Mouse (Mus musculus) heart, postnatal 0 days (tissue): ENCODE data around the gene Sept14. TPM values are rescaled to one million over a fixed set of nuclear protein-coding genes. Genes with fewer than 3 reads are reported as not detected.
A peak's percentile ranks its signal among the peaks of the same experiment; 100 is the strongest.
"Not testable (repeated sequence)": the region's sequence is repeated elsewhere in the genome, so short reads cannot be mapped to it uniquely, and the experiment has no call there.

Experiments
- ATAC-seq: fragments of 200-750 bp; cut with Nextera tagmentation; 2 replicates; pipeline ENCODE4 v1.8.0; 2017; ENCODE audit warnings: low read depth, moderate number of reproducible peaks, moderate library complexity; ENCODE audit not compliant: insufficient read depth
- DNase-seq: peaks from one replicate; pipeline ENCODE4 v3.0.0-alpha.2; 2016; ENCODE audit warnings: low spot score
- H3K27ac ChIP-seq: fragments of 300-500 bp; sonication (generic); 2 replicates; pipeline ENCODE4 v1.5.1; 2014; ENCODE audit warnings: low read depth, mild to moderate bottlenecking
- H3K27me3 ChIP-seq: fragments of 300-500 bp; sonication (generic); 2 replicates; pipeline ENCODE4 v1.6.1; 2014; ENCODE audit warnings: low read length, mixed read lengths; ENCODE audit not compliant: control insufficient read depth, insufficient read depth
- H3K36me3 ChIP-seq: fragments of 300-500 bp; sonication (generic); replicated peaks from 2 replicates; pipeline ENCODE4 v1.6.1; 2014; ENCODE audit warnings: low read length, mixed read lengths; ENCODE audit not compliant: control insufficient read depth, insufficient read depth
- H3K4me1 ChIP-seq: fragments of 300-500 bp; sonication (generic); 2 replicates; pipeline ENCODE4 v1.6.1; 2014; ENCODE audit warnings: antibody characterized with exemption; ENCODE audit not compliant: control insufficient read depth, insufficient read depth
- H3K4me2 ChIP-seq: fragments of 300-500 bp; sonication (generic); 2 replicates; pipeline ENCODE4 v1.6.1; 2014; ENCODE audit warnings: low read depth, mild to moderate bottlenecking, low read length, moderate library complexity
- H3K4me3 ChIP-seq: fragments of 300-500 bp; sonication (generic); 2 replicates; pipeline ENCODE4 v1.5.1; 2014; ENCODE audit warnings: low read depth, low read length
- H3K9ac ChIP-seq: fragments of 300-500 bp; sonication (generic); replicated peaks from 2 replicates; pipeline ENCODE4 v1.6.1; 2014; ENCODE audit warnings: low read depth, low read length, mixed read lengths
- H3K9me3 ChIP-seq: fragments of 300-500 bp; sonication (generic); replicated peaks from 2 replicates; pipeline ENCODE4 v1.6.1; 2016; ENCODE audit warnings: low read length; ENCODE audit not compliant: control insufficient read depth
- CTCF ChIP-seq: IDR thresholded peaks from 2 replicates; pipeline ENCODE4 v1.5.1; 2016; ENCODE audit warnings: antibody characterized with exemption, control low read depth, low read depth
- EP300 ChIP-seq: IDR thresholded peaks from 2 replicates; pipeline ENCODE4 v1.6.1; 2016; ENCODE audit warnings: antibody characterized with exemption, low read depth
- WGBS: fragments of 180-500 bp; shearing (Covaris S2); extraction: QIAGEN DNeasy Blood & Tissue Kit; methylation state at CpG from one replicate; pipeline ENCODE4 v1.1.7; 2014; 5-methylcytosine and 5-hydroxymethylcytosine counted together
- polyA plus RNA-seq: library from polyadenylated mRNA; unstranded; fragments of >200 nt; fragmentation: Nextera tagmentation; extraction: Ambion mirVana; gene quantifications from 2 replicates; pipeline ENCODE4 v1.2.1, GENCODE M21; 2015
- total RNA-seq: library from RNA; depleted of rRNA; stranded (reverse); fragments of >200 nt; gene quantifications from 2 replicates; pipeline ENCODE4 v1.2.3, GENCODE M21; 2014; ENCODE audit warnings: low replicate concordance

Sept14 gene
- total and polyA plus RNA-seq, 2 experiments from 2014 or later, result not detected

DNA sequence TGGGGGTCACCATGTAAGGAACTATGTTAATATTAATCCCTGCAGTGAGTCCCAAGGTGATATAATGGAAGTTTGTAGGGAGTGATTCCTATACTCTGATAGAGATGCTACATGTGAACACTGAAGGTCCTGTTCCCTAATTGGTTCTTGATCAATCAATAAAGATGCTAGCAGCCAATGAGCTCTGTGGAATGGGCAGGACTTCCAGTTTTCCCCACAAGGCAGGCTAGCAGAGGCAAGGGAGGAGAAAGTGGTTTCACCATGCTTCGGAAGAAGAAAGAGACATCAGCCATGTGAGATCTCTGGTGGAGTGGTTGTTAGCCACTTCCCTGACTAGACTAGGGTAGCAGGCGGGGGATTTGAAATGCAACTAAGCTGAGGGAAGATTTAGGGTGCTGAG is 7.8 kb downstream of the Sept14 start:
- H3K36me3 ChIP-seq, result no peaks in the 10 kb centered on the region
- TF ChIP-seq EP300, result no peak
- TF ChIP-seq CTCF, result no peak
- no peaks in the 10 kb centered on the region for H3K9me3 ChIP-seq
- H3K4me1 ChIP-seq, result no peaks in the 10 kb centered on the region
- peaks cover 3% of the 10 kb centered on the region; the same call in 1 of the 2 replicates for H3K27me3 ChIP-seq
- no peak overlapping the region for H3K4me2 ChIP-seq
- H3K27ac ChIP-seq, result no peak overlapping the region
- 22% methylated on average over 2 of the region's 2 CpGs for WGBS
- H3K4me3 ChIP-seq, result no peak overlapping the region
- no peak for ATAC-seq
- H3K9ac ChIP-seq, result no peak overlapping the region
- no peak for DNase-seq

DNA sequence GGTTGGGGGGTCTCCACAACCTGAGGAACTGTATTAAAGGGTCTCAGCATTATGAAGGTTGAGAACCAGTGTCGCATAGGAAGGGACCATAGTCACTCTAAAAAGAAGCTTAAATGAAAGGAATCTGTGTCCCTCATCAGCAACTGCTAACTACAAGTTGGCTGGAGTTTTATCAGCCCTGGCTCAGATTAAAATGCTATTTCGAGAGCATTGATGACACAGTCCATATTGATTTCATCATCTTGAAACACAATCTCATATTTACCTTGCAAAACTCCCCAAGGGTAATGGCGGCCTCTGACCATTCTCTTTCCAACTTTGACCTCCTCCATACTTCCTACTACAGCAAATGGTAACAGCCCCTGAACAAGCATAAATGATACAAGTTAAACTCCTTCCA is 17.8 kb downstream of the Sept14 start:
- H3K27me3 ChIP-seq, result no peaks in the 10 kb centered on the region
- H3K4me3 ChIP-seq, result no peak overlapping the region
- H3K9ac ChIP-seq, result no peak overlapping the region
- DNase-seq, result no peak
- H3K27ac ChIP-seq, result no peak overlapping the region
- ATAC-seq, result no peak
- WGBS, result 74% methylated on average over 3 of the region's 3 CpGs
- TF ChIP-seq EP300, result no peak
- TF ChIP-seq CTCF, result no peak
- no peaks in the 10 kb centered on the region for H3K9me3 ChIP-seq
- no peak overlapping the region for H3K4me2 ChIP-seq
- H3K36me3 ChIP-seq, result no peaks in the 10 kb centered on the region
- H3K4me1 ChIP-seq, result no peaks in the 10 kb centered on the region

DNA sequence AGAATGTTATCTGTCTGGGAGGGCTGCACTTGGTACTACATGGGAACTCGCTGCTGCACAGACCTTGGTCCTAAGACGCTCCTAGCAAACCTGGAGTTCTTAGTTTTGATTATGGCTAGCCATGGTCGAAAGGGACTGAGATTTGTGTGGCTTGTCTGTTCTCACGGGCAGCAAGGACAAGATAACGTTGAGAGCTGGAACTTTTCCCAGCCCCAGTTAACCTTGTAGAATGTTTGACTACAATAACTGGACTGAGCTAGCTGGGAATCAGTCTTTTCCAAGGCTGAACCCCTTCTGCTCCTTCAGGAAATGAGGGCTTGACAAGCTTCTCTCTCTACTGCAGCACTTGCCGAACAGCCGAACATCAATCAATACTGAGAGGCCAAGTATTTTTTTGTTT is 20.7 kb downstream of the Sept14 start:
- no peaks in the 10 kb centered on the region for H3K36me3 ChIP-seq
- H3K4me1 ChIP-seq, result no peaks in the 10 kb centered on the region
- H3K4me3 ChIP-seq, result no peak overlapping the region
- H3K27ac ChIP-seq, result no peak overlapping the region
- no peaks in the 10 kb centered on the region for H3K27me3 ChIP-seq
- TF ChIP-seq CTCF (no peak), EP300 (no peak)
- no peak overlapping the region for H3K9ac ChIP-seq
- no peaks in the 10 kb centered on the region for H3K9me3 ChIP-seq
- DNase-seq, result no peak
- H3K4me2 ChIP-seq, result no peak overlapping the region
- ATAC-seq, result no peak
- 49% methylated on average over 7 of the region's 7 CpGs for WGBS

- not testable (repeated sequence) for H3K4me2 ChIP-seq, H3K9ac ChIP-seq, H3K4me1 ChIP-seq, H3K9me3 ChIP-seq, H3K27ac ChIP-seq, DNase-seq, ATAC-seq, H3K27me3 ChIP-seq, H3K36me3 ChIP-seq, H3K4me3 ChIP-seq
- WGBS, result 82% methylated on average over 5 of the region's 5 CpGs
Observed at GRCm38 (mm10) chr5:129685141-129685540, 23.2 kb downstream of the Sept14 start.

GRCm38 (mm10) chr5:129670036-129670458 is 38.3 kb downstream of the Sept14 start, which contains the start of gene Zfp11:
Zfp11 (minus strand) TSS chr5:129670099.
- peak within 1 kb of the TSS; percentile 92 for H3K9ac ChIP-seq
- H3K27me3 ChIP-seq, result no peaks in the 10 kb centered on the region
- TF ChIP-seq EP300 (no peak), CTCF (no peak)
- H3K4me1 ChIP-seq, result peaks cover 9% of the 10 kb centered on the region; the same call in 1 of the 2 replicates
- DNase-seq, result peak; percentile 76
- H3K36me3 ChIP-seq, result no peaks in the 10 kb centered on the region
- H3K9me3 ChIP-seq, result peaks cover 4% of the 10 kb centered on the region
- H3K4me2 ChIP-seq, result peak within 1 kb of the TSS; percentile 76
- ATAC-seq, result peak; percentile 91
- peak within 1 kb of the TSS; percentile 87 for H3K4me3 ChIP-seq
- H3K27ac ChIP-seq, result peak within 1 kb of the TSS; percentile 68
- under 1% methylated on average over 23 of the region's 23 CpGs for WGBS

DNA sequence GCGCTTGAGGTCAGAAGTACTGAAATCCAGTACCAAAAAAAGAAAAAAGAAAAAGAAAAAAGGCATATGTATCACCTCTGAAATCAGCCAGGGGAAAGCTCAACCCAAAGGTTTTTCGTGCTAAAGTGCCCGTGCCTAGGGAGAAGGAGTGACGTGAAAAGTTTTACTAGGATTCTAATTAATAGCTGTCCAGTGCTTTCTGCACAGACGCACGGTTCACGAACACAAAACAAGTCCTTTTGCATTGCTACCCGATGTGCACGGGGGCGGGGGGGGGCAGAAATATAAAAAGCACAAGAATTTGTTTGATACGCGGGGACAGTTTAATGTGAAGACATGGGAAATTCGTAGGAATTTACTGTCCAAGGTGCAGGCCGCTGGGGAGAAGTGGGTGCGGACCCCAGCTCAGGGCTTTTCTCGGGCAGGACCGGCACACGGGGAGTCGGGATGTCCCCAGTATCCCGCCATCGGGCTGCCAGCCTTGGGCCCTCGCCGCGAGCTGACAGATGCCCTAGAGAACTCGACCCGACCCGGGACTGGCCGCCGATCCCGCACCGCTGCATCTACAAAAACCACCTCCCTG is 38.8 kb downstream of the Sept14 start:
- H3K27ac ChIP-seq, result peak overlapping the region; percentile 68
- TF ChIP-seq CTCF (no peak), EP300 (no peak)
- H3K36me3 ChIP-seq, result no peaks in the 10 kb centered on the region
- H3K4me2 ChIP-seq, result peak overlapping the region; percentile 76
- H3K9me3 ChIP-seq, result peaks cover 4% of the 10 kb centered on the region; the same call in 1 of the 2 replicates
- WGBS, result 2% methylated on average over 31 of the region's 31 CpGs
- H3K4me3 ChIP-seq, result peak overlapping the region; percentile 87
- peak overlapping the region; percentile 92 for H3K9ac ChIP-seq
- H3K4me1 ChIP-seq, result peaks cover 9% of the 10 kb centered on the region; the same call in 1 of the 2 replicates
- ATAC-seq, result peak; percentile 27
- H3K27me3 ChIP-seq, result no peaks in the 10 kb centered on the region
- DNase-seq, result peak; percentile 6
